Mouse (Mus musculus): ENCODE measurements around the gene Pold4. TPM values are rescaled to one million over a fixed set of nuclear protein-coding genes. Genes with fewer than 3 reads are reported as not detected.
"Not testable (repeated sequence)": the region's sequence is repeated elsewhere in the genome, so short reads cannot be mapped to it uniquely, and the experiment has no call there.

The Pold4 gene
- polyA plus RNA-seq, 1 experiment from 2014 or later: 12.6 TPM

- H3K27ac ChIP-seq (replicated peaks; ENCODE audit: low read depth, low read length); H3K4me3 ChIP-seq (ENCODE audit: low read depth, low read length); H3K36me3 ChIP-seq (ENCODE audit: control insufficient read depth, insufficient read depth, low read length); H3K27me3 ChIP-seq (ENCODE audit: control insufficient read depth, insufficient read depth, low read length); H3K9ac ChIP-seq (ENCODE audit: low read length); H3K4me1 ChIP-seq (ENCODE audit: control insufficient read depth, insufficient read depth, low read length); H3K4me2 ChIP-seq (ENCODE audit: low read depth, severe bottlenecking); DNase-seq (ENCODE audit: low spot score); H3K9me3 ChIP-seq (ENCODE audit: control insufficient read depth, low read length); ATAC-seq (ENCODE audit: insufficient number of reproducible peaks, low FRiP score, low TSS enrichment, low read depth): not testable (repeated sequence)
- 66% methylated on average over 1 of the region's 1 CpGs for WGBS
These were observed 17.0 kb downstream of the Pold4 start for GRCm38 (mm10) chr19:4248683-4249082.

GRCm38 (mm10) chr19:4254230-4254629, 22.5 kb downstream of the Pold4 start:
- no peak overlapping the region for H3K4me2 ChIP-seq (ENCODE audit: low read depth, severe bottlenecking)
- 0 out of 2 replicates have a peak, but pooled peaks cover 2% of the 10 kb centered on the region for H3K4me1 ChIP-seq (ENCODE audit: control insufficient read depth, insufficient read depth, low read length)
- H3K9me3 ChIP-seq (ENCODE audit: control insufficient read depth, low read length): no peaks in the 10 kb centered on the region
- DNase-seq (ENCODE audit: low spot score) (no peak), ATAC-seq (ENCODE audit: insufficient number of reproducible peaks, low FRiP score, low TSS enrichment, low read depth) (no peak)
- no peak overlapping the region for H3K4me3 ChIP-seq (ENCODE audit: low read depth, low read length)
- no peaks in the 10 kb centered on the region for H3K36me3 ChIP-seq (ENCODE audit: control insufficient read depth, insufficient read depth, low read length)
- H3K27ac ChIP-seq (replicated peaks; ENCODE audit: low read depth, low read length): no peak overlapping the region
- H3K27me3 ChIP-seq (ENCODE audit: control insufficient read depth, insufficient read depth, low read length): no peaks in the 10 kb centered on the region
- 90% methylated on average over 7 of the region's 7 CpGs for WGBS
- H3K9ac ChIP-seq (ENCODE audit: low read length): no peak overlapping the region

GRCm38 (mm10) chr19:4255583-4256162, 24.0 kb downstream of the Pold4 start:
- Histone ChIP-seq H3K4me2 (ENCODE audit: low read depth, severe bottlenecking) (no peak overlapping the region), H3K9me3 (ENCODE audit: control insufficient read depth, low read length) (no peaks in the 10 kb centered on the region), H3K4me3 (ENCODE audit: low read depth, low read length) (no peak overlapping the region), H3K9ac (ENCODE audit: low read length) (no peak overlapping the region), H3K27me3 (ENCODE audit: control insufficient read depth, insufficient read depth, low read length) (no peaks in the 10 kb centered on the region), H3K27ac (replicated peaks; ENCODE audit: low read depth, low read length) (no peak overlapping the region), H3K4me1 (ENCODE audit: control insufficient read depth, insufficient read depth, low read length) (0 out of 2 replicates have a peak, but pooled peaks cover 2% of the 10 kb centered on the region), H3K36me3 (ENCODE audit: control insufficient read depth, insufficient read depth, low read length) (no peaks in the 10 kb centered on the region)
- ATAC-seq (ENCODE audit: insufficient number of reproducible peaks, low FRiP score, low TSS enrichment, low read depth): no peak
- 74% methylated on average over 11 of the region's 11 CpGs for WGBS
- DNase-seq (ENCODE audit: low spot score): no peak

GRCm38 (mm10) chr19:4257216-4257896, 25.7 kb downstream of the Pold4 start:
- DNase-seq (ENCODE audit: low spot score) (peak; percentile 94), ATAC-seq (ENCODE audit: insufficient number of reproducible peaks, low FRiP score, low TSS enrichment, low read depth) (peak; percentile 87)
- no peaks in the 10 kb centered on the region for H3K27me3 ChIP-seq (ENCODE audit: control insufficient read depth, insufficient read depth, low read length)
- WGBS: 1% methylated on average over 41 of the region's 41 CpGs
- peak overlapping the region; percentile 85 for H3K4me2 ChIP-seq (ENCODE audit: low read depth, severe bottlenecking)
- no peak overlapping the region for H3K27ac ChIP-seq (replicated peaks; ENCODE audit: low read depth, low read length)
- peak overlapping the region; percentile 38 for H3K9ac ChIP-seq (ENCODE audit: low read length)
- no peaks in the 10 kb centered on the region for H3K36me3 ChIP-seq (ENCODE audit: control insufficient read depth, insufficient read depth, low read length)
- H3K4me3 ChIP-seq (ENCODE audit: low read depth, low read length): peak overlapping the region; percentile 50
- H3K9me3 ChIP-seq (ENCODE audit: control insufficient read depth, low read length): no peaks in the 10 kb centered on the region
- H3K4me1 ChIP-seq (ENCODE audit: control insufficient read depth, insufficient read depth, low read length): 0 out of 2 replicates have a peak, but pooled peaks cover 2% of the 10 kb centered on the region

- DNase-seq (ENCODE audit: low spot score): no peak
- no peak; the same call in 1 of the 2 replicates for ATAC-seq (ENCODE audit: insufficient number of reproducible peaks, low FRiP score, low TSS enrichment, low read depth)
- Histone ChIP-seq H3K4me2 (ENCODE audit: low read depth, severe bottlenecking) (peak overlapping the region; percentile 85), H3K9me3 (ENCODE audit: control insufficient read depth, low read length) (no peaks in the 10 kb centered on the region), H3K4me1 (ENCODE audit: control insufficient read depth, insufficient read depth, low read length) (0 out of 2 replicates have a peak, but pooled peaks cover 2% of the 10 kb centered on the region), H3K9ac (ENCODE audit: low read length) (peak overlapping the region; percentile 38), H3K27me3 (ENCODE audit: control insufficient read depth, insufficient read depth, low read length) (no peaks in the 10 kb centered on the region), H3K4me3 (ENCODE audit: low read depth, low read length) (peak overlapping the region; percentile 50), H3K27ac (replicated peaks; ENCODE audit: low read depth, low read length) (no peak overlapping the region), H3K36me3 (ENCODE audit: control insufficient read depth, insufficient read depth, low read length) (no peaks in the 10 kb centered on the region)
- 21% methylated on average over 12 of the region's 12 CpGs for WGBS
These were observed 26.2 kb downstream of the Pold4 start for GRCm38 (mm10) chr19:4257897-4258252.

GRCm38 (mm10) chr19:4261038-4261698, 29.5 kb downstream of the Pold4 start:
- WGBS: 63% methylated on average over 8 of the region's 8 CpGs
- Histone ChIP-seq H3K36me3 (ENCODE audit: control insufficient read depth, insufficient read depth, low read length) (no peaks in the 10 kb centered on the region), H3K27ac (replicated peaks; ENCODE audit: low read depth, low read length) (no peak overlapping the region)

GRCm38 (mm10) chr19:4262756-4263155, 31.1 kb downstream of the Pold4 start:
- no peak for ATAC-seq (ENCODE audit: insufficient number of reproducible peaks, low FRiP score, low TSS enrichment, low read depth)
- H3K36me3 ChIP-seq (ENCODE audit: control insufficient read depth, insufficient read depth, low read length): no peaks in the 10 kb centered on the region
- H3K27ac ChIP-seq (replicated peaks; ENCODE audit: low read depth, low read length): no peak overlapping the region
- no peak overlapping the region for H3K9ac ChIP-seq (ENCODE audit: low read length)
- no peak overlapping the region for H3K4me3 ChIP-seq (ENCODE audit: low read depth, low read length)
- no peak for DNase-seq (ENCODE audit: low spot score)
- H3K4me1 ChIP-seq (ENCODE audit: control insufficient read depth, insufficient read depth, low read length): no peaks in the 10 kb centered on the region
- H3K27me3 ChIP-seq (ENCODE audit: control insufficient read depth, insufficient read depth, low read length): peaks cover 9% of the 10 kb centered on the region; the same call in 1 of the 2 replicates
- WGBS: 77% methylated on average over 6 of the region's 6 CpGs
- H3K9me3 ChIP-seq (ENCODE audit: control insufficient read depth, low read length): no peaks in the 10 kb centered on the region
- no peak overlapping the region for H3K4me2 ChIP-seq (ENCODE audit: low read depth, severe bottlenecking)

More at GRCm38 (mm10) chr19:4261038-4261698, 29.5 kb downstream of the Pold4 start:
- H3K27me3 ChIP-seq (ENCODE audit: control insufficient read depth, insufficient read depth, low read length): no peaks in the 10 kb centered on the region
- H3K4me1 ChIP-seq (ENCODE audit: control insufficient read depth, insufficient read depth, low read length): 0 out of 2 replicates have a peak, but pooled peaks cover 2% of the 10 kb centered on the region
- H3K4me2 ChIP-seq (ENCODE audit: low read depth, severe bottlenecking): no peak overlapping the region
- no peak for ATAC-seq (ENCODE audit: insufficient number of reproducible peaks, low FRiP score, low TSS enrichment, low read depth)
- no peak overlapping the region for H3K4me3 ChIP-seq (ENCODE audit: low read depth, low read length)
- no peaks in the 10 kb centered on the region for H3K9me3 ChIP-seq (ENCODE audit: control insufficient read depth, low read length)
- no peak for DNase-seq (ENCODE audit: low spot score)
- H3K9ac ChIP-seq (ENCODE audit: low read length): no peak overlapping the region

GRCm38 (mm10) chr19:4263702-4264101, 32.0 kb downstream of the Pold4 start:
- WGBS: 66% methylated on average over 14 of the region's 14 CpGs
- no peak for ATAC-seq (ENCODE audit: insufficient number of reproducible peaks, low FRiP score, low TSS enrichment, low read depth)
- H3K9ac ChIP-seq (ENCODE audit: low read length): no peak overlapping the region
- H3K27ac ChIP-seq (replicated peaks; ENCODE audit: low read depth, low read length): no peak overlapping the region
- peaks cover 15% of the 10 kb centered on the region for H3K27me3 ChIP-seq (ENCODE audit: control insufficient read depth, insufficient read depth, low read length)
- DNase-seq (ENCODE audit: low spot score): no peak
- 0 out of 2 replicates have a peak, but pooled peaks cover 2% of the 10 kb centered on the region for H3K4me1 ChIP-seq (ENCODE audit: control insufficient read depth, insufficient read depth, low read length)
- no peaks in the 10 kb centered on the region for H3K36me3 ChIP-seq (ENCODE audit: control insufficient read depth, insufficient read depth, low read length)
- no peak overlapping the region for H3K4me2 ChIP-seq (ENCODE audit: low read depth, severe bottlenecking)
- no peaks in the 10 kb centered on the region for H3K9me3 ChIP-seq (ENCODE audit: control insufficient read depth, low read length)
- H3K4me3 ChIP-seq (ENCODE audit: low read depth, low read length): no peak overlapping the region

Data from limb, embryonic 11.5 days (tissue).